Mouse (Mus musculus): ENCODE data around the gene Sdhaf3.

The Sdhaf3 gene

DNA sequence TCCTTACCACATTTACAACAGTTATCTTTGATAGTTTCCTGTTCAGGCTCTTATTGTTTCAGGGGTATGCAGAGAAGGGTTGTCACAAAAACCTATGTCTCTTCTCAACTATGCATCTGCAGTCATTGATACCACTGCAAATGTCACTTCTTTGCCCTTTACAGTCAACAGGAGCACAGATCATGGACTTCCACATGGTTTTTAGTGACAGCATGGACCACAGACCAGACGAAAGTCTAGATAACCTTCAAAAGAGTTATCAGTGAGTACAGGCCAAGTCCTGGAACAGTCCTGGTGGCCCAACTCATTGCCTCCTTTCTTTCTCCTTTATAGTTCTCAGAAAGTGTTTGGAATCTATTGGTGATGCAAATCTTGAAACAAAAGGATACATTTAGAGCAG is 86.1 kb downstream of the Sdhaf3 start:
- intact Hi-C loops (cut with DNase I): no loop called here

DNA sequence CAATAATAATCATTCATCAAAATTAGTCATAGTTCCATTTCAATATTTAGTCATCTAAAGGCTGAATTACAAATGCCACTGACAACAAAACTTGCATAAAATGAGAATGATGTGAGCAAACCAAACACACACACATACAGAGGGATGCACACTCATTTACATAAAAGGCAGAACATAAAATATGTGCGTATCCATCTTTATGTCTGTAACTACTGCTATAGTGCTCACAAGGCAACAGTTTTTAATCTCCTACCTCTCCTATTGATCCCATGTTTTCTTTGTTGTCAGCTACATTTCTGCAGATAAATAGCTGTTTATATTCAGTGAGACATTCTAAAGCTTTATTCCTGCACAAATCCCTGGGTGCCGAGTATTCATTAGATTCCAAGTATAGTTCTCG is 107.0 kb downstream of the Sdhaf3 start:
- intact Hi-C loops (cut with DNase I): no loop called here

DNA sequence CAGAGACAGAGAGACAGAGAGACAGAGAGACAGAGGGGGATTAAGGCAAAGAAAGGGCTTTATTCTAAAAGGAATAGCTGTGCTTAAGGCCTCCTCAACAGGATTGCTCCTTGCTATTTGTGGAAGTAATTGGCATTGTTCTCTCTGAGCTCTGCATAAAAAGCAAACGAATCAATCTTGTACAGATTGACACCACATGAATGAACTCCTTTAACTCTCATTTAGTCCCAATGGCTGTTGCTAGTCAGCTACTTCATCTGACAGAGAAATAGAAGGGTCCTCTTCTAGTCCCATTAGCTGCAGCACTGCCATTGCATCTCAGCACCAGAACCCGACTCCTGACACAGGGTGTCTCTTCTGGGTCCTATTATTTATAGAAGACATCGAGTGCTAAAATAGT is 113.0 kb downstream of the Sdhaf3 start:
- intact Hi-C loops (cut with DNase I): no loop called here

DNA sequence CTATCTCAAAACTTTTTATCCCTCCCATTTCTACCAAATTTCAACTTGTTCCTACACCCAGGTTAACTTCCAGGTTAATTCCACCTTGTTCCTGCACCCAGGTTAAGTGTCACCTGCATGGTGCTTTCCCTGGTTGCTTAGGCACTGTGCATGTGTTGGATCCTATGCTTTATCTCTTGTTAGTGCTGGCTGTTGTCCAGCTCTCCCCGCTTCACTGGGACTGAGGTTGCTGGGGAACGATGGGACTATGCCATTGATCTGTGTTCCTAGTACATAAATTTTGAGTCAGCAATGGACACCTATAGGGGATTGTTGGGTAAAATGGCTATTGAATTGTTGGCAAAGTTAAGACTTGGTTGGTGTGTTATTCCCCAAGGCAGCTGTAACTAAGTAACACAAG is 113.7 kb downstream of the Sdhaf3 start:
- intact Hi-C loops (cut with DNase I): no loop called here

DNA sequence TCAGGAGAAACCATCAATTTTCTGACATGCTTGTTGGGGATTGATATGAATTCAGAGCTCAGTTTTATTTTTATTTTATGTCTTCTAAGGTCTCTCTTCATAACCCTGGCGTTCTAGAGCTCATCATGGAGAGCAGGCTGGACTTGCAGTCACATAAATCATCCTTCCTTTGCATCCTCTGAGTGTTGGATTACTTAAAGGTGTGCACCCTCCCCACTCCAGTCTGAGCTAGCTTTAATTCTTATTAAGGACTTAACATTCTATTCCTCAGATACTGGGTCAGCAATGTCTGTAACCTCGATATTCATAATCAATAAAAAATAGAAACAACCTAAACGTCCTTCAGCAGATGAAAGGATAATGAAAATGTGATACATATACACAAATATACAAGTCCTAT is 126.2 kb downstream of the Sdhaf3 start:
- intact Hi-C loops (cut with DNase I): no loop called here

DNA sequence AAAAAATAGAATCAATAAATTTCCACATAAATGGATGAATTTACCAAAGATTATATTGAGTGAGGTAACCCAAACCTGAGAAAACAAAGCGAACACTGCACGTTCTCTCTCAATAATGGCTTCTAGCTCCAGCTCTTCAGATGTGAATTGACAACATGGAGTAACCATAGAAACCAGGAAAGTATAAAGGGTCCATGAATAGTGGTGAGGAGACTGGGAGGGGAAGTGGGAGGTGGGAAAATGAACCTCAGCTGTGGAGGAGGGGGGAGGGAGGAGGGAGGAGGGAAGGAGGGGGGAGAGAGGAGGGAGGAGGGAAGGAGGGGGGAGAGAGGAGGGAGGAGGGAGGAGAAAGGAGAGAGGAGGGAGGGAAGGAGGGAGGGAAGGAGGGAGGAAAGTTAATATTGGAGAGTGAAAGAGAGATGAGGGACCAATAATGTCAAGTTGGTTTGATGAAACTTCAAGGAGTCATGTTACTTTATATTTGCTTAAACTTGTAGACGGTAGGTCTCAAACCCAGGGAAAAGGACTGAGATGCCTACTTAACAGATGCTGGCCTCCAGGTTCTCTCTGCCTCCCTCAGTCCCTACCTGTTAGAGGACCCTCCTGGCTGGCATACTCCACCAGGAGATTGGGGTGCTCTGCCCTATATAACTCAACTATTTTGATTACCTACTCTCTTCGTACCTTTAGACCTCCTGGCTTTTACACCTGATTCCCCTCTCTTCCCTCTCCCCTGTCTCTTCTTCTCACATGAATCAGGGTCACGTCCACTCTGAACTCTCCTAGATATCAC is 126.9 kb downstream of the Sdhaf3 start:
- intact Hi-C loops (cut with DNase I): no loop called here

DNA sequence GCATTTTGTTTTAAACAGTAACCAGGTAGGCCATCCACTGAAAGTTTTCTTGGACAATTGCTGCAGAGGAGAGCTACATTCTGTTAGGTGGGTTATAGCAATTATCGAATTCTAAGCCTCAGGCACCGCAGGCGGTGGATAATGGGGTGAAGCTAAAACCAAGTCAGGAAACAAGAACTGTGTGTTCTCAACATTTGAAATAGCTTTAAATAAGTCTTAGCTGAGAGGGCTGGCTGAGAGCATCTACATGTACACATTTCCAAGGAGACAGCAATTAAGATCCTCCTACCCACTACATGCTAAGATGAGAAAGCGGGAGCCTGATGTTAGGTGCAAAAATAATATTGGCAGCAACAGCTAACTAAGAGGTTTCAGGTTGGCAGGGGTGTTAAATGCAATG is 127.9 kb downstream of the Sdhaf3 start:
- intact Hi-C loops (cut with DNase I): no loop called here

DNA sequence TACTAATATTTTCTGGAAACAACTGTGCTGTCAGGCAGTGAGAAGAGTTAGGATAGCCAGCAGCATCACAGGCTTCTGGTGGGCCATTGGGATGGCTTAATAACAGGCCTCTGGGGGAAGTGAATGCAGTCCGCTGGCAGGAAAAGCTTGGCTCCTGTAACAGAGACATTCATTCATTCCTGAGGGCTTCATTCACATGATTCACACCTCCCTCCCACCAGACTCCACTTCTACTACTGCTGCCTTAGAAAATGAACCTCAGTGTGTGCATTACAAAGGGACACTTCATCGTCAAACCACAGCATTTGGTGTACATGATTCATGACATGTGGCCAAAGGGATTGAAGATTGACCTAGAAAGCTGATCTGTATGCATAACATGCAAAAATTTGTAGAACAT is 128.6 kb downstream of the Sdhaf3 start:
- intact Hi-C loops (cut with DNase I): no loop called here

DNA sequence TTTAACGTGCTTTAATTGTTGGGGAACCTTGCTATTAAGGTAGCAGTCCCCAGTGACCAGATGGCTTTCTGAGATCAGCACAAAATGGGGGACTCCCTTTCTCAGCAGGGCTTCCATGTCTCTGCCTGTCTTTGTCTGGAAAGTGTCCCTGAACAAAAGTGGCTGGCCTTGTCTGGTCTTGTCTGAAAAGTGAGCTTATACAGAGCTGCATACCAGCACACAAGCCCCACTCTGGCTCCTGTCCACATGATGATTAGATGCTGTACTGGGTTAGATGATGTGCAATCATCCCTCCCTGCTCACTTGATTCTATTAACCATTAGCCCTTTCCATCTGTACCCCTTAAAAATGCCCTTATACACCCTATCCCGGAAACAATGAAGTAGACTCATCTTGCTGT is 129.7 kb downstream of the Sdhaf3 start:
- intact Hi-C loops (cut with DNase I): no loop called here

DNA sequence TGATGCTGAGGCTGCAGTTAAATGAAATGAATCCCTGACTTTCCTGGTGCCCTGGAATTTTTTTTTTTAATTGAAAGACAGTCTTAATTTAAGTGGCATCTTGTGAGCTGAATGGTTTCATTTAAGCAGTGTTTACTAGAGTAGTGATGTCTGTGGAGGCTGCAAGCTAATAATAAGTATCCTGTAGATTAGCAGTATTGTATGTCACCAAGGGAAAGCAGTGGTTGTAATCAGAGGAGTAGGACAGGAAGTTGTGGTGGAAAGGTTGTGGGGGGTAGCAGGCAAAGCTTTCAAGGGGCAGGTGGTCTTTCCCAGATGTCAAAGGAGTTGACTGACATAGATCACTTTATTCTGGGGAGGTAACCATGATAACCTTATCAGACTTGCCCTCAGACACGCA is 136.3 kb downstream of the Sdhaf3 start:
- intact Hi-C loops (cut with DNase I): no loop called here
